Mouse (Mus musculus) ovary, postnatal 10 days (tissue): ENCODE data around the gene Usp54.
A peak's percentile ranks its signal among the peaks of the same experiment; 100 is the strongest.

ENCODE experiments used
- DNase-seq: peaks from one replicate; pipeline ENCODE4 v3.0.0; 2022; ENCODE audit warnings: low spot score

Gene Usp54

DNA sequence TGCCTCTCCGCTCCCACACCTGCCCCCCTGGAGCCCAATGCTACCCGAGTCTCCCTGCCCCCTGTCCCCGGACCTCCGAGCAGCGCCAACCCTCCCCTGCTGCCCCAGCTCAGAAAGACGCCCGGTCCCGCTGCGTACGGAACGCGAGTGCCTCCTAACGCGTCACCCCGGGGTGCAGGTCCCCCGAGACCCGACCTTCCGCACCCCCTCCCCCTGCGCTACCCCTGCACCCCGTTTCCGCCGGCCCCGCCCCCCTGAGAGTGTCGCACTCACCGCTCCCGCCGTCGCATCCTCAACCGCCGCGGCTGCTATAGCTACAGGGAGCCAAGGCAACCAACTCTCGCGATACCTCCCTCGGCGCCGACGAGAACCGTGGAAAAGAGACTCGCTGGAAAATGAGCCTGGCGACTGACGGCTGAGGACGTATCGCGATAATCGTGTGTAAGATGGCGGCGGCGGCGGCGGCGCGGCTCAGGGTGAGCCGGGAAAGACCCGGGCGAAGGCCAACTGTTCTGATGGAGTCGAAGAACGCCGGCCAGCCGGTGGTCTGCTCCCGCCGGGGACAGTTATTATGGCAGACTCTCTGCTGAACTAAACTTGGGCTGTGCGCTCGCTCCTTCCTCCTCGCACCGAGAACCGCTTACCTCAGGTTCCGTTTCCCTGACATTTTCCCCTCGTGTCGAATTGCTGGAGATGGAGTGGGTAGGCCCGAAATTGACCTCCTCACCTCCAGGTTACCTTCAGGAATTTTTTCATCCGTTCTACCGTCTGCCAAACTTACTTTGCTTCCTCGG, at the start of gene Usp54:
TSS of gene Usp54 (minus strand) at position 420 of the 794 bp plus-strand sequence.
- peak; percentile 90 for DNase-seq

DNA sequence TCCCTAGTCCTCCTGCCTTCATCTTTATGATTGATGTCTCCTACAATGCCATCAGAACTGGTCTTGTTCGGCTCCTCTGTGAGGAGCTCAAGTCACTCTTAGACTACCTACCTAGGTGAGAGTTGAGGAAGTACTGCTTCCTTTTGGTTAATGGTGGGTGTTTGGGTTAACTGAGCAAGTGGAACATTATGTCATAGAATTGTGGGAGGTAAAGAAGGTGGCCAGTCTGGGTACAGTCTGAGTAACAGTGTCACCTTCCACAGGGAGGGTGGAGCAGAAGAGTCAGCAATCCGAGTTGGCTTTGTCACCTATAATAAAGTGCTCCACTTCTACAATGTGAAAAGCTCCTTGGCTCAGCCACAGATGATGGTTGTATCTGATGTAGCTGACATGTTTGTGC, 48.1 kb upstream of the Usp54 start:
- no peak for DNase-seq

DNA sequence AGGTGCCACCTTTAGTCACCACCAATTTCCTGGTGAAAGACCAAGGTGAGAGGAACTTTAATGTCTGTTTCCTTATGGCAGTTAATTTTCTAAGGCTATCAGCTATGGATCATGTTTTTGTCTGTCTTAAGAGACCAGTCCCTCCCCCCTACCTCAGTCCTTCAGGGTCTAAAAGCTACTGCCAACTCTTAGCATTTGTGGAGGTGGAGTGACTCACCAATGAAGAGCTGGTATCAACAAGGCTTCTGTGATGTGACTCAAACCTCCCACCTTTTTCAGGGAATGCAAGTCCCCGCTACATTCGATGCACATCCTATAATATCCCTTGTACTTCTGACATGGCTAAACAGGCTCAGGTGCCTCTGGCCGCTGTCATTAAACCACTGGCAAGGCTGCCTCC, 45.7 kb upstream of the Usp54 start:
- DNase-seq: no peak

GRCm38 (mm10) chr14:20682498-20682897, 41.6 kb upstream of the Usp54 start:
- no peak for DNase-seq

GRCm38 (mm10) chr14:20681742-20682141, 40.9 kb upstream of the Usp54 start:
- DNase-seq: no peak

GRCm38 (mm10) chr14:20677906-20678305, 37.0 kb upstream of the Usp54 start:
- DNase-seq: no peak

- peak; percentile 96 for DNase-seq
These were observed 33.4 kb upstream of the Usp54 start, which contains the start of gene Sec24c for GRCm38 (mm10) chr14:20674064-20674833. Sec24c (plus strand) TSS chr14:20674308.

- no peak for DNase-seq
These were observed 32.8 kb upstream of the Usp54 start for GRCm38 (mm10) chr14:20673735-20674063.

GRCm38 (mm10) chr14:20672990-20673389, 32.1 kb upstream of the Usp54 start:
- no peak for DNase-seq

DNA sequence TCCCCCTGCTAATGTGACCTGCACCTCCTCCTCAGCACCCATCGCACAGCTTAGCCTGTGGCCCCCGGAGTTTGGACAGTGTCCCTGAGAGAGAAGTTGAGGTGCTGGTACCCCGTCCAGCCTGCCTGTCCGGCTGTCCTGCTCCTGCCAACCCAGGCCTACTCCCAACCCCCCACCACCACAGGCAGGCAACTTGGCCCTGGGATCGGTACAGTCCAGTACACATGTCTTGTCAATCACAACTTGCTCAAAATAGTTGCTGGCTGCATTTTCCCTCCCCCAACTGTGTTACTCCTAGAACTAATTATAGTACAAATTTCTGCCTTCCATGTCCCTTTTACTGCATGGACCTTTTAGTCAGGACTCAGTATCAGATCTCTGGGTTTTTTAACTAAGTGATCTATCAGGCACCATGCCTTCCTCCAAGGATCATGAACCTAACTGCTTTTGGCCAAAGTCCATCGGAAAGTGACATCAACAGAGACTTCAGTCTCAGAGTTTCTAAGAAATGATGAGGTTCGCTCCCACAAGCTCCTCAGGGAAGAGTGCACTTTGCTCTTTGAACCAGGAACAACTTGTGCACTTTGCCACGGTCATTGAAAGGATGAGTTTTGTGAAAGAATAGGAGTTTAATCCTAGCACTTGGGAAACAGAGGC, 27.4 kb upstream of the Usp54 start, which contains the start of gene Synpo2l:
TSS of gene Synpo2l (minus strand) at position 201 of the 657 bp plus-strand sequence.
- DNase-seq: no peak

DNA sequence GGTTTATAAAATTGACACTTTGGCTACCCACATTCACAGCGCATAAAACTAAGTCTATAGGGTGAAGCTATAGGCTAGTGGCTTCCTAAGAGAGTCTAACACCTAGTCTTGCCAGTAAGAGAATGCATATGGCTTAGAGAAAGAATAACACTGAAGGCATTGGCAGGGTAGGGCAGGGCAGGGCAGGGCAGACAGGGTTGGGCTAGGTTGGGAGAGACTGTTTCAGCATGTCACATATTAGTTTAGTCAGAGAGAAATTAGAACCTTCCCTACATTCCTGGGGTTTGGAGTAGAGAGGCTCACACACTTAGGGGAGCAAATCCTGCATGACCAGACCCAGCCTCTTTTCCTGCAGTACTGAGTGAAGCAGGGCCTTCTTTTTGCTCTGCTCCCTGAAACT, 26.6 kb upstream of the Usp54 start:
- no peak for DNase-seq

DNA sequence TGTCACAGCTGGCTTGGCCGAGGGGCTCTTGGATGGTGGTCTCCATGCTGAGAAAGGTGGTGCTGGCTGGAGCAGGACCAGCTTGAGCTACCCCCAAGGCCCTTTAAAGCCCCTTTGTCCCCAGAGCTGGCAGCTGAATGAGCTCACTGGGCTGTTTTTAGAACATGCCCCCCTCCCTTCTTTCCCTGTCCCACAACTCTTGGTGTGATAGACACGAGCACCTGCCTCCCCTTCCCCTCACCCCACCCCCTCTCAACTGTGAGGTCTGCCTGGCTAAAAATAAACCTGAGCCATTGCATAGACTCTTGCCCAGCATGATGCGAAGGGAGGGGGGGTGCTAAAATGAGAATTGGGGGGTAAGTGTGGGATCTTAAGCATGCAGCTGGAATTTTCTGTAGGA, 23.6 kb upstream of the Usp54 start:
- DNase-seq: no peak

- DNase-seq: no peak
These were observed 22.7 kb upstream of the Usp54 start for GRCm38 (mm10) chr14:20663601-20664000.

DNA sequence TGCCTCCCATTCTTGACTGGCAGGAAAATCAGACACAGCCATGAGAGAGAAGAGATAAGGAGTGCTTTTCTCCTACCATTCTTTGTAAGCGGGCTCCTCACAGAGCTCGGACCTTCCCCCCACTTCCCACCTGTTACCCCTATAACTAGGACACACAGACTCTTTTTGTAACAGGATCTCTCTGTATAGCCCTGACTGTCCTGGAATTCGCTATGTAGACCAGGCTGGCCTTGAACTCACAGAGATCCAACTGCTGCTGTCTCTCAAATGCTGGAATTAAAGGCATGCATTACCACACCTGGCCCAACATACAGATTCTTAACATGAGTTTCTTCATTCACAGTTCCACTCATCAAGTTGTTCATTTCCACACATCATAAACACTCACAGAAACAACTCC, 21.9 kb upstream of the Usp54 start:
- DNase-seq: no peak

DNA sequence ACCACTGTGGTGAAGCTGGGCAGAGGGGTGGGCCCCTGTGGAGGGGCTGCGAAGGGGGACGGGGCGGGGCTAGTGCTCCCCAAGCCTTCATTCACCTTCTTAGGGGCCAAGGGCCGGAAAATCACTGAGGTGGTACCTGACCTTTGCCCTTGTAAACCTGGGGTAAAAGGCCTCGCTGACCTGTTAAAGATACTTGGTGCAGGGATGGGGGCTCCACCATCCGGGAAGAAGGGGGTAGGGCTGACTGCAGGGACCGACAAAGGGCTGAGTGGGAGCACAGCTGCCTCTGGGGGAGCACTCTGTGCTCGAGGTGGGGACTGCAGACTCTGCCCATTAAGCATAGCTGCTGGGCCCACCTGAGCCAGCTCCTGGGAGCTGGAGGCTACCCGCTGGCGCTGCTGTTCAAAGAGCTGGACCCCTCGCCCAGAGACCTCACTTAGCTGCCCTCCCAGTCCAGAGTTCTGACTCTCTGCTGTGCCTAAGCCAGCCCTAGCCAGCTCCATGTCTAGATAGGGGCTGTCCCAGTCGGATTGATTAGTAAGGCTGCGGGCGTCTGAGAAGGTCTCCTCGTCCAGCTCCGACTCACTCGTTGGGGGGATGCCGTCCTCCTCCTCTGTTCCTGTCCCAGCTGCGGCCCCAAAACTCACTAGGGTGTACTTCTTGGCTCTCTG, 20.9 kb upstream of the Usp54 start:
- no peak for DNase-seq

DNA sequence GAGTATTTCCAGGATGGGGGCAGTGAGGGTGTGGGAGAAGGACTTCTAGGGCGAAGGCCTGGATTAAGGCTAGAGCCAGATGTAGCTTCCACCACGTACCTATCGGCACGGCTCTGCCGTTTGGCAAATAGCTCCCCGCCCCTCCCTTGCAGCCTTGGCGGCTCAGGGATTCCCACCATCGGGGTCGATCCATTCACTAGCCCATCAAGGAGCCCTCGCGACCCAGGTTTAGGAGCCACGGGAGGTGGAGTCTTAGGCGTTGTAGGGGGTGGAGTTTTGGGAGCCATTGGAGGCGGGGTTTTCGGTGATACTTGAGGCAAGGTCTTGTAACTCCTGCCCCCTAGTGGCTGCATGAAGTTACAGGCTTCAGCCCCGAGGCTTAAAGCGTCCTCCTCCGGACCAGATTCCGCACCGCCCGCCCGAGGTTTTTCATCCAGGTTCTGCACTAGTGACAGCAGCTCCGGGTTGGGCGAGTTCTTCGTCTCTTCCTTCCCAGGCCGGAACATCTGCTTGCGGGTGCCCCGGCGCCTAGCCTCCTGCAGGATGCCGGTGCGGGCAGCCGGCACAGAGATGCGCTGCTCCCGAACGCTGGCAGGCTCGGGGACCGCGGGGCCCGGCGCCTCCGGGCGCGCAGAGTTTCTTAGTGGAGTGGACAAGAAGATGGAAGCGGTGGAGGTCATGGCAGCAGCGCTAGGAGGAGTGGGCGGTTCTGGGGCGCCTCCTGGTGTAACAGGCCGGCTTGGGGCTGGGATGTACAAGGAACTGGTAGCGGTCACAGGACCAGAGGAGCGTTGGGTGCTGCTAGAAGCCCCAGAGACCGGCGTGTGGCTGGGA, 20.2 kb upstream of the Usp54 start:
- DNase-seq: peak; percentile 80

GRCm38 (mm10) chr14:20659687-20660086, 18.8 kb upstream of the Usp54 start:
- DNase-seq: no peak

DNA sequence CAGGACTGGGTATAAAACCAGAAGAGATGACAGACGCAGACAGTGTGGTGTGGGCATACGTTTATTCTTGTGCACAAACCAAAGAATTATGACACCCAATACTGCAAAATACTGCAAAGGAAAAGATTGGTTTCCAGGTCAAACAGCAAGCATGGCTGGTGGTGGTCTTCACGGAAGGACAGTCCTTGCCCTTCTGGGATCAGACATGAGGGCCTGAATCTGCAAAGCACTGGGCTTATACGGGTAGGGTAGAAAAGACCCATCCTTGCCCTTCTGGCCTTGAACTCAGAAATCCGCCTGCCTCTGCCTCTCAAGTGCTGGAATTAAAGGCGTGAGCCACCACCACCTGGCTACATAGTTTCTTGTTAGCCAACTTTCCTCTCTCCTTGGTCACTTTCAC, 18.0 kb upstream of the Usp54 start:
- no peak for DNase-seq

DNA sequence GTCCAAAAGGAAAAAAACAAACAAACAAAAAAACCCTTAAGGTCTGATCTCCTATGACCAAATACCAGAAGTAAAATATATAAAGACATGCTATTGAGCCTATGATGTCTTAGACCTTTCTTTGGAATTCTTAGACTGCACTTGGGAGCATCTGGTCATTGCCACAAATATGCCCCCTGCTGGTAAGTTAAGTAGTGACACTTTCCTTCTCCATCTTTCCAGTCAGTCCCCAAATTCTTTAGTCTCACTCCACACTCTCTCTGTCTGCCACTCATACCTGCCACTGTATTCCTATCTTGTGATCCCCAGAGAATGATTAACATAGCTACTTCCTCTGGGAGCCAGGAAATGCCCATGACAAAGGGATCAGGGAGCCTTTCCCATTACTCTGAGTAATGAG, 17.5 kb upstream of the Usp54 start:
- DNase-seq: no peak

DNA sequence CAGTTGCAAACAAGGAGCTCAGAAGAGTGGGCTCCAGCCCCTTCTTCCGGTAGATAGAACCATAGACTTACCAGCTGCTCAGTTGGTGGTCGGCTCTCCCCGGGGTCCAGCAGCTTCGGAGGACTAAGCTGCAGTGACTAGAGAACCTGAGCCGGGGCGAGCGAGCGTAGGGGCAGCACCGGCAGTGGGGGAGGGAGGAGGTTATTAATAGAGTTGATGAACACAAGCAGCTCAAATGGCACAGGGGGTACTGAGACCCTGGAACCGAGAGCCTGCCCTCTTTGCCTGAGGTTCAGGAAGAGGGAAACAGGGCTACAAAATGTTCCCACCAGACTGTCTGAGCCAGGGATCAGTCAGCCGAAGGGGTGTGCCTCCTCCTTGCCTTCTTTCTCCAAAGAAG, 15.5 kb upstream of the Usp54 start, which contains the start of gene Myoz1:
TSS of gene Myoz1 (minus strand) at position 180 of the 400 bp plus-strand sequence.
- DNase-seq: no peak

DNA sequence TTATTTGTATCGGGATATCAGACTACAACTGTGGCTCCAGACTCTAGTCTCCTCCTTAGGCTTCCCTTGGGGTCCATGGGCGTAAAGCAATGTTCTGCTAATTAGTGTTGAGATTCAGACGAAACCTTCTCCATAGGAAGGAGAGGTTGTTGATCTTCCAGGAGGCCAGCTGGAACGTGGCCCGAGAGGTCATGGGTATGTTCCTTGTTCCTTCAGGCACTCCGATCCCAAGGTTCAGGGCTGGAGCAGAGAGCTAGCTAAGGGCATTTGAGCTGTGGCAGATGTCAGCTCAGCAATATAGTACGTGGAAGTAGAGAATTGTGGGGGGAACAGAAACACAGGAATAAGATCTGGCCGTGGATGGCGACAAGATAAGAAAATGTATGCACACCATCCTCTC, 14.9 kb upstream of the Usp54 start:
- no peak for DNase-seq
